Mouse (Mus musculus): Measurements from ENCODE around the gene Gm8229. TPM values are rescaled to one million over a fixed set of nuclear protein-coding genes. Genes with fewer than 3 reads are reported as not detected.

The Gm8229 gene
- not detected for polyA plus RNA-seq (2014; fragmentation: Illumina TruSeq; extraction: RNeasy Lipid Tissue Mini Kit (QIAGEN cat#74804); ENCODE audit: low read depth, low replicate concordance)

GRCm38 (mm10) chr14:44365057-44365456, at the start of gene Gm8229:
Gene Gm8229 (plus strand): TSS chr14:44365357.

DNA sequence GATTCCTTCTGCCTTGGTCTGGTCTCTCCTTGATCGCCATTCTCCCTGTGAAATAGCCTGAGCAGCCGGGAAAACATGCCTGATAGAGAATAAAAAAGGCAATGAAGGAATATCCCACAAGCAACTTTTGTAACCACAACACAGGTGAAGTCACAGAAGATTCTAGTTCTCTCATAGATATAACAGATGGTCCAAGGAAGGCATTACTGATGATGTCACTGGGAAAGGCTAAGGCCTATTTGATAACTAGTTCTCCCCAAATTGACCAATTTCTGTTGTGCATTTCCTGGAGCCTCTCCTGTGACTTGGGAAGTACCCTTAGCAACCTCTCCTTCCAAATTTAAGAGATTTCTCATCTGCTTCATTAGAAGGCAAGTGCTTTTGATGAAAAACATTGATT, 26.7 kb upstream of the Gm8229 start, which contains the start of gene Gm5930:
TSS of gene Gm5930 (minus strand) at position 101 of the 400 bp plus-strand sequence.

DNA sequence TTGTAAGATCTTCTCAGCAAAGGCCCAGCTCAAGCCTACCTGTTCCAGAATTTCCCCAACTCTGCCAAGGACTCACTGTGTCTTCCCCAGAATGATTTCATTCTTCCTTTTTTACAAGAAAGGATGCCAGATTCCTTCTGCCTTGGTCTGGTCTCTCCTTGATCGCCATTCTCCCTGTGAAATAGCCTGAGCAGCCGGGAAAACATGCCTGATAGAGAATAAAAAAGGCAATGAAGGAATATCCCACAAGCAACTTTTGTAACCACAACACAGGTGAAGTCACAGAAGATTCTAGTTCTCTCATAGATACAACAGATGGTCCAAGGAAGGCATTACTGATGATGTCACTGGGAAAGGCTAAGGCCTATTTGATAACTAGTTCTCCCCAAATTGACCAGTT, 45.4 kb downstream of the Gm8229 start, which contains the start of gene Gm3371:
TSS of gene Gm3371 (minus strand) at position 101 of the 400 bp plus-strand sequence.

Other genes with a start within 250 kb of the Gm8229 start
- not detected for gene Gm3327, start 241.5 kb upstream of the Gm8229 start, polyA plus RNA-seq (2014; fragmentation: Illumina TruSeq; extraction: RNeasy Lipid Tissue Mini Kit (QIAGEN cat#74804); ENCODE audit: low read depth, low replicate concordance)
- not detected for gene Gm8212, start 167.7 kb upstream of the Gm8229 start, polyA plus RNA-seq (2014; fragmentation: Illumina TruSeq; extraction: RNeasy Lipid Tissue Mini Kit (QIAGEN cat#74804); ENCODE audit: low read depth, low replicate concordance)
- gene 4930503E14Rik, start 152.1 kb upstream of the Gm8229 start, polyA plus RNA-seq (2014; fragmentation: Illumina TruSeq; extraction: RNeasy Lipid Tissue Mini Kit (QIAGEN cat#74804); ENCODE audit: low read depth, low replicate concordance), result not detected
- gene Gm8220, start 79.8 kb upstream of the Gm8229 start, polyA plus RNA-seq (2014; fragmentation: Illumina TruSeq; extraction: RNeasy Lipid Tissue Mini Kit (QIAGEN cat#74804); ENCODE audit: low read depth, low replicate concordance), result not detected
- gene Gm5930, start 26.8 kb upstream of the Gm8229 start, polyA plus RNA-seq (2014; fragmentation: Illumina TruSeq; extraction: RNeasy Lipid Tissue Mini Kit (QIAGEN cat#74804); ENCODE audit: low read depth, low replicate concordance), result not detected
- not detected for gene Gm3371, start 45.3 kb downstream of the Gm8229 start, polyA plus RNA-seq (2014; fragmentation: Illumina TruSeq; extraction: RNeasy Lipid Tissue Mini Kit (QIAGEN cat#74804); ENCODE audit: low read depth, low replicate concordance)
- gene Gm8232, start 68.3 kb downstream of the Gm8229 start, polyA plus RNA-seq (2014; fragmentation: Illumina TruSeq; extraction: RNeasy Lipid Tissue Mini Kit (QIAGEN cat#74804); ENCODE audit: low read depth, low replicate concordance), result not detected
- not detected for gene BC061237, start 127.1 kb downstream of the Gm8229 start, polyA plus RNA-seq (2014; fragmentation: Illumina TruSeq; extraction: RNeasy Lipid Tissue Mini Kit (QIAGEN cat#74804); ENCODE audit: low read depth, low replicate concordance)
- gene Gm17093, start 152.9 kb downstream of the Gm8229 start, polyA plus RNA-seq (2014; fragmentation: Illumina TruSeq; extraction: RNeasy Lipid Tissue Mini Kit (QIAGEN cat#74804); ENCODE audit: low read depth, low replicate concordance), result not detected
- not detected for gene Gm8247, start 217.8 kb downstream of the Gm8229 start, polyA plus RNA-seq (2014; fragmentation: Illumina TruSeq; extraction: RNeasy Lipid Tissue Mini Kit (QIAGEN cat#74804); ENCODE audit: low read depth, low replicate concordance)

All from liver, adult 10 weeks (tissue).